Mouse (Mus musculus) ES-E14 (cell line): ENCODE measurements around the gene Gm17018.
"Not testable (repeated sequence)": the region's sequence is repeated elsewhere in the genome, so short reads cannot be mapped to it uniquely, and the experiment has no call there.

Source experiments
- MAFK ChIP-seq: IDR thresholded peaks from 2 replicates; pipeline ENCODE4 v1.6.1; 2014; ENCODE audit warnings: mild to moderate bottlenecking, low read depth, low read length, inconsistent platforms; ENCODE audit not compliant: insufficient read depth
- ZC3H11A ChIP-seq: IDR thresholded peaks from 2 replicates; pipeline ENCODE4 v1.6.1; 2012; ENCODE audit warnings: low read depth, mild to moderate bottlenecking, inconsistent platforms, low read length, borderline replicate concordance
- ZNF384 ChIP-seq: IDR thresholded peaks from 2 replicates; pipeline ENCODE4 v1.6.1; 2012; ENCODE audit warnings: low read depth, low read length, inconsistent platforms

GRCm38 (mm10) chr19:45548196-45548595 is 12.2 kb upstream of the Gm17018 start:
- not testable (repeated sequence) for TF ChIP-seq MAFK, ZNF384, ZC3H11A
